Mouse (Mus musculus): Measurements from ENCODE around the gene Ptprn2. TPM values are rescaled to one million over a fixed set of nuclear protein-coding genes. Genes with fewer than 3 reads are reported as not detected.

The Ptprn2 gene
- total RNA-seq, 2 experiments from 2014 or later: not detected

- no peak for ATAC-seq (replicated peaks; ENCODE audit: low FRiP score, poor library complexity, severe bottlenecking)
Observed at GRCm38 (mm10) chr12:116938158-116938854, 452.8 kb downstream of the Ptprn2 start.

- ATAC-seq (replicated peaks; ENCODE audit: low FRiP score, poor library complexity, severe bottlenecking): no peak
Observed at GRCm38 (mm10) chr12:116943883-116944282, 458.4 kb downstream of the Ptprn2 start.

- ATAC-seq (replicated peaks; ENCODE audit: low FRiP score, poor library complexity, severe bottlenecking): no peak
Observed at GRCm38 (mm10) chr12:116948151-116948928, 462.8 kb downstream of the Ptprn2 start.

DNA sequence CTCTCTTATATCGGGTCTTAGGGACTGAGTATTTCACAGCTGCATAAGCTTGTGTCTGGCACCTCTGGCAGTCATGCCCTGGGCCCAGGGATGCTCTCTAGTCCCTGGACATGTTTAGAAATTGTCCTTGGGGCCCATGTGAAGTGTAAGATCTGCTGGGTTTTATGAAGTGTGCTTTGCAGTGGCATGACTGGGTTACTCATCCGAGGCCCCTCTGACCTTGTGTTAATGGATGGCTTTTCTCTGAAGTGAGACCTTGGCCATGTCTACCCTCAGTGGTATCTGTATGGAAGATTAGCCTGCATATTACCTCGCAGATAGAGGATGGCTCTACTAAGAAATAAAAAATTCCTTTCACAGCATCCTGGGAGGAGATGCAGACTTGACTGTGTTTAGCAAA is 464.2 kb downstream of the Ptprn2 start:
- ATAC-seq (replicated peaks; ENCODE audit: low FRiP score, poor library complexity, severe bottlenecking): no peak

- no peak for ATAC-seq (replicated peaks; ENCODE audit: low FRiP score, poor library complexity, severe bottlenecking)
Observed at GRCm38 (mm10) chr12:116952452-116953205, 467.1 kb downstream of the Ptprn2 start.

DNA sequence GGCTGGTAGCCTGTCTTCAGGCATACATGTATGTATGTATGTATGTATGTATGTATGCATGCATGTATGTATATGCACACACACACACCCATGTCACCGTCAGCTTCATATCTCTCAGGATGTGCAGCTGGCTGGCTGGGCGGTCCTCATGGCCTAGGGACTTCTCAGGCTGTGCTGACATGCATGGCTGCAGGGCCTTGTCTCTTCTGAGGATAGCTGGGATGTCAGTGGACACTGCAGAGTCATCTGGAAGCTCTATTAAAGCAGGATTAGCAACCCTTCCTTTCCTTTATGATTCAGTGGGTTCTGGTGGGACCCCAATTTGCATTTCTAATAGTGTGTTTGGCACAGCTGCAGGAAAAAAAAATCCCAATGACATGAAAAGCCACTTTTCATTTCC is 473.6 kb downstream of the Ptprn2 start:
- ATAC-seq (replicated peaks; ENCODE audit: low FRiP score, poor library complexity, severe bottlenecking): no peak

GRCm38 (mm10) chr12:116963906-116964305 is 478.4 kb downstream of the Ptprn2 start:
- ATAC-seq (replicated peaks; ENCODE audit: low FRiP score, poor library complexity, severe bottlenecking): no peak

GRCm38 (mm10) chr12:116968215-116968939 is 482.9 kb downstream of the Ptprn2 start:
- no peak for ATAC-seq (replicated peaks; ENCODE audit: low FRiP score, poor library complexity, severe bottlenecking)

- no peak for ATAC-seq (replicated peaks; ENCODE audit: low FRiP score, poor library complexity, severe bottlenecking)
Observed at GRCm38 (mm10) chr12:116975547-116975946, 490.0 kb downstream of the Ptprn2 start.

DNA sequence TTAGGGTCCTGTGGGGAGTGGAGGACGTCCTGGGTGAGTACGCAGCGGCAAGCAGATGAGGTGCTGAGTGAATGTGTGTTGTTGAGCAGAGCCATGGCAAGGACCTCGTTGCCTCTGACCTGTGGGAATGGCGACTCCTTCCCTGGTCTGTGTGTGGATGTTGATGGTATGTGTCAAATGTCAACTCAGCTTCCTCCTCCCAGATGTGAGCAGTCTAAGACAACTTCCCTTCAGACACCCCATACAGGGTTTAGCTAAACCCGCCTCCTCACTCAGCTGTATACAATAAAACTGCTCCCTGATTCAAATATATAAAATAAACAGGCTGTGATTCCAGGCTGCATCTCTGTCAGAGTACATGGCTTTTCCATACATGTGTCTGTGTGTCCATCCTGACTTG is 491.5 kb downstream of the Ptprn2 start:
- no peak for ATAC-seq (replicated peaks; ENCODE audit: low FRiP score, poor library complexity, severe bottlenecking)

DNA sequence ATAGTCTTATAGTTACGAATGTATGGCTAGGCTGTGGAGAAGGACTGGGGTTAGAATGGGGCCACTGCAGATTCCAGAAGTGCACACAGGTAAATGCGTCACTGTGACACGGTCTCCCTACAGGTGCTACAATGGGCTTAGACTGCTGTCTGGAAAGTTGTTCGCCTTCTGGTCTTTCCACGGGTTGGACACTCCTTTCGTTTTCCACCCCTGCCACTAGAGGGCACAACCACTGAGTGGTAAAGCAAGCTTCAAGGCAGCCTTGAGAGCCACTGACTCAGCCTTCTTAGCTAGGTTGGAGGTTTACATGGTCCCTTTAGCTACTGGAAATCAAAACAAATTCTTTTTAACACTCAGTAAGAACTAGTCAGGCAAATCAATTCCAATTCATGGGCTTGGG is 492.7 kb downstream of the Ptprn2 start:
- no peak for ATAC-seq (replicated peaks; ENCODE audit: low FRiP score, poor library complexity, severe bottlenecking)

DNA sequence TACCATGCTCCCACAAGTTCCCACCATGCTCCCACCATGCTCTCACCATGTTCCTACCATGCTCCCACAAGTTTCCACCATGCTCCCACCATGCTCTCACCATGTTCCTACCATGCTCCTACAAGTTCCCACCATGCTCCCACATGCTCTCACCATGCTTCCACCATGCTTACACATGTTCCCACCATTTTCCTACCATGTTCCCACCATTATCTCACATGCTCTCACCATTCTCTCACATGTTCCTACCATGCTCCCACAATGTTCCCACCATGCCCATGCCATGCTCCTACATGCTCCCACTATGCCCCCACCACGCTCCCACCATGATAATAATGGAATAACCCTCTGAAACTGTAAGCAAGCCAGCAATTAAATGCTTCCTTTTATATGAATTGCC is 495.8 kb downstream of the Ptprn2 start:
- no peak for ATAC-seq (replicated peaks; ENCODE audit: low FRiP score, poor library complexity, severe bottlenecking)

DNA sequence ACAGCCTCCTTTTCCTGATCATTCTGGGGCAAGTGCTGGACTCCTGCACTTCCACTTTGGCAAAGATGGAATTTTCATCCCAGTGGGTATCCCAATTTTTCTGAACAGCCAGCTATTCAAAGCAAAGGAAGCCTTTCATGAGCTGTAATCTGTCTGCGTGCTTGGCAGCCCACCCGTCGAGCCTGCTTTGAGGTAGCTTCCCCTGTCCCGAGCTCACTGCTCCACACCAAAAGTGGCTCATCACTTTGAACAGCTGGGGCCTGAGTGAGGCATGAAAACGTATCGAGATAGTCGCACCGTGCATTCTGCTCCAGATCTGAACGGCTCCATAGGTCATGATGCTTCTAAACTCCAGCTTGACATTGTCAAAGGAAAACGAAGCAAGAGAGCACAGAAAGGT is 503.6 kb downstream of the Ptprn2 start:
- ATAC-seq (replicated peaks; ENCODE audit: low FRiP score, poor library complexity, severe bottlenecking): no peak

DNA sequence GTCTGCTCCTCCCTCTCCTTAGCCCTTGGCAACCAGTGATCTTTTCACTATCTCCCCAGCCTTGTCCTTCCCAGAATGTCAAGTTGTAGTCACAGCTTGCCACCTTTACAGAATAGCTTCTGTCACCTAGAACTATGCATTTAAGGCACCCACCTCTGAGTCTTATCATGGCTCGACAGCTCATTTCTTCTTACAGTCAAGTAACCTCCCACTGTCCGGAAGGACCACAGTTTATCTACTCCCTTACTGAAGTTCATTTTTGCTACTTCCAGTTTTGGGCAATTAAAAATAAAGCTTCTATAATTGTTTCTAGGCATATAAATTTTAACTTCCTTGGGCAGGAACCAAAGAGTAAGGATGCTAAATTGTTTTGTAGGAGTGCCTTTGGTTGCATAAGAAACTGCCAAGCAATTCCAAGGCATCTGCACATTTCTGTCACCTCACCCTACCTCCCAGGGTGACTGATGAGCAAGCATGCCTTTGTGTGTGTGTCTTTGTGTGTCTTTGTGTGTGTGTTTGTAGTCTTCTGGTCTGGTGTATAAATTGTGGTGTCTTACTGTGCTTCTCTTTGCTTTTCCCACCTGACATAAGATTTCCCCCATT is 516.1 kb downstream of the Ptprn2 start:
- no peak for ATAC-seq (replicated peaks; ENCODE audit: low FRiP score, poor library complexity, severe bottlenecking)

DNA sequence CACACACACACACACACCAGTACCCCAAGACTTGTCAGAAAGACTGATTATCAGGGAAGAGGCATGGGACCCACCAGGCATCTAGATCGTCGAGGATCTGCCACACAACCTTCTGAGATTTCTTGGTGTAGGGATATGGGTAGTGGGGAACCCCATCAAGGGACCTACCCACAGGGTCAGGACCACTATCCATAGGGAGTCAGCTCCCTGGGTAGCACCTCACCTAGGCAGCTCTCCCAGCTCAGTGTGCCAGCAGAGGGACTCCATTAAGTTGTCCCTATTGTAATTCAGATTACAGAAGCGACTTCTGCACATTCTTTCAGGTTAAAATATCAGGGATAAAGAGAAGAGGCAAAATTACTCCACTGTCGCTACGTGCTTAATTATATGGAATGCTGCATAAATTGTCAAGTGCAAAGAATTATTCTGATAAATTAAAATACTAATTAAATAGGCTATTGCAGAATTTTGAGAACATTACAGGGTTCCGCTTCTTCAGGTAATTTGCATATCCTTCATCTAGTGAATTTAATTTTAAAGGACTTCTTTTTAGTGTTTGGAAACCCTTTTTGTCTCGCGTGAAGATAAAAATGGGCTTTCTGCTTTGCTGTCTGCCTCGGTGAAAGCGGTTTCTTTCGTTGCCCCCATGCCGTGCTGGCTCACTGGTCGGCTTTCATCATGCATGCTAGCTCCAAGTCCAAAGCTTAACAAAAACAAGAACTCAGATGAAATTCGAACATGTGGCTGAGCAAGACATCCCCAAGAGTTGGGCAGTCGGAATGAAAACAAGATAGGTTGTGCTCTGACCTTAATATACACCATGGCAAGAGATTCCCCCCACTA is 531.5 kb downstream of the Ptprn2 start:
- no peak for ATAC-seq (replicated peaks; ENCODE audit: low FRiP score, poor library complexity, severe bottlenecking)

DNA sequence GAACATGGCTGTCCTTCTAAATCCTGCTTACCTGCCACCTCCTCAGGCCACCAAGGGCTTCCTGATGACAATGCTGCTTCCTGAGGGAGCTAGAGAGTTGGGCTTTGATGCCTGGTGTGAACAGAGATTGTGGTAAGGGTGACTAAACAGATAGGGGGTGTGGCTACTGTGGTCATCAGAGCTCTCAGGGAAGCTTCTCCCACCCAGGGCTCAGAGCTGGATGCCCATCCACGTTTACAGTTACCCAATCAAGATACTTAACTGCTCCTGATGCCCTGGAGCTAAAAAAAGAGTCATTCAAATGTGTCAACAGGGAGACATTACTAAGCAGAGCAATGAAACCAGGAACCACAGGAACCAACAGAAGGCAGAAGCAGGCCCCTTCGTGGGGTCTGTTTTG is 532.4 kb downstream of the Ptprn2 start:
- ATAC-seq (replicated peaks; ENCODE audit: low FRiP score, poor library complexity, severe bottlenecking): no peak

GRCm38 (mm10) chr12:117023235-117023634 is 537.7 kb downstream of the Ptprn2 start:
- no peak for ATAC-seq (replicated peaks; ENCODE audit: low FRiP score, poor library complexity, severe bottlenecking)

- ATAC-seq (replicated peaks; ENCODE audit: low FRiP score, poor library complexity, severe bottlenecking): no peak
Observed at GRCm38 (mm10) chr12:117024916-117025315, 539.4 kb downstream of the Ptprn2 start.

DNA sequence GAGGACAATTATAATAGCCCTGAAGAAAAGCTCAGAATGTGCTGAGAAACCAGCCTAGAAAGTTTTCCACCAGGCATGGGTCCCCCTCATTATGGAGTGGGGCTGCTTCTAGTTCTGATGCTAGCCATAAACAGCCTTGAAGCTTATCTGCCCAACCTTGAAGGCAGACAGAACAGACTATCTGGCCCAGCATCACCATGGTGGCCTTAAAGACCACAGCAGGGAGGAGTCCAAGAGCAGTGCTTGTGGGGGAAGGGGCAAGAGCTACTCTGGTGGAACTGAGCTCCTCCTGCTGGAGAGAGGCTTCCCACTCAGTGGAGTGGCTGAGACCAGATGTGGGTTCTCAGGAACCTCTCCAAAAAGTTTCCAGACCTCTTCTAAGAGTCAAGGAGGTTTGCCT is 540.2 kb downstream of the Ptprn2 start:
- no peak for ATAC-seq (replicated peaks; ENCODE audit: low FRiP score, poor library complexity, severe bottlenecking)

All from erythroid progenitor cell, adult 5-6 weeks (primary cell).